Mouse (Mus musculus) cerebellum, postnatal 4 days (tissue): ENCODE measurements around the gene Stard13.
A peak's percentile ranks its signal among the peaks of the same experiment; 100 is the strongest.

Source experiments
- DNase-seq, 2 experiments: peaks; one replicate each; pipeline ENCODE4 v3.0.0; 2022; ENCODE audit warnings: low spot score in 2 of 2, mixed read lengths in 1 of 2

Stard13 gene

GRCm38 (mm10) chr5:151228367-151229005, 5.2 kb downstream of the Stard13 start:
- no peak for DNase-seq

- no peak for DNase-seq
These were observed 9.8 kb downstream of the Stard13 start for GRCm38 (mm10) chr5:151223696-151224366.

GRCm38 (mm10) chr5:151222791-151223190, 10.8 kb downstream of the Stard13 start:
- DNase-seq: no peak

- DNase-seq: peak in 1 of 2 experiments; percentile 11
These were observed 14.9 kb downstream of the Stard13 start for GRCm38 (mm10) chr5:151218689-151219115.

GRCm38 (mm10) chr5:151213097-151213496, 20.5 kb downstream of the Stard13 start:
- DNase-seq: no peak

GRCm38 (mm10) chr5:151210869-151211268, 22.8 kb downstream of the Stard13 start:
- DNase-seq: no peak

- DNase-seq: no peak
These were observed 23.6 kb downstream of the Stard13 start for GRCm38 (mm10) chr5:151210060-151210459.

- no peak for DNase-seq
These were observed 28.6 kb downstream of the Stard13 start for GRCm38 (mm10) chr5:151205017-151205416.

- no peak for DNase-seq
These were observed 30.7 kb downstream of the Stard13 start for GRCm38 (mm10) chr5:151202925-151203324.

GRCm38 (mm10) chr5:151201220-151201619, 32.4 kb downstream of the Stard13 start:
- no peak for DNase-seq

- no peak for DNase-seq
These were observed 34.4 kb downstream of the Stard13 start for GRCm38 (mm10) chr5:151199235-151199634.

GRCm38 (mm10) chr5:151196603-151197272, 36.9 kb downstream of the Stard13 start:
- DNase-seq: no peak

GRCm38 (mm10) chr5:151193885-151194520, 39.6 kb downstream of the Stard13 start:
- DNase-seq: no peak

- DNase-seq: no peak
These were observed 41.4 kb downstream of the Stard13 start for GRCm38 (mm10) chr5:151192266-151192665.

- DNase-seq: no peak
These were observed 42.9 kb downstream of the Stard13 start for GRCm38 (mm10) chr5:151190764-151191163.

GRCm38 (mm10) chr5:151189789-151190378, 43.8 kb downstream of the Stard13 start:
- peak in 1 of 2 experiments; percentile 10 for DNase-seq

GRCm38 (mm10) chr5:151189321-151189720, 44.3 kb downstream of the Stard13 start:
- DNase-seq: no peak

- no peak for DNase-seq
These were observed 45.0 kb downstream of the Stard13 start for GRCm38 (mm10) chr5:151188659-151189058.

- DNase-seq: no peak
These were observed 46.3 kb downstream of the Stard13 start for GRCm38 (mm10) chr5:151187336-151187735.

- no peak for DNase-seq
These were observed 48.3 kb downstream of the Stard13 start for GRCm38 (mm10) chr5:151185286-151185856.

- no peak for DNase-seq
These were observed 49.9 kb downstream of the Stard13 start for GRCm38 (mm10) chr5:151183656-151184240.
